Mouse (Mus musculus): ENCODE results near the gene Nlrp10.

GRCm38 (mm10) chr7:108954185-108954584 lies 24.2 kb upstream of the Nlrp10 start:
- TF ChIP-seq POLR2A (IDR thresholded peaks at IDR 0.05; ENCODE audit: borderline replicate concordance, extremely low read depth, low read depth, low read length): no peak
- TF ChIP-seq CTCF (IDR thresholded peaks at IDR 0.05; ENCODE audit: insufficient read depth, low read length): peak; percentile 31; the same call in 1 of the 2 replicates
